Mouse (Mus musculus): ENCODE results near the gene Lrrc15.

Gene Lrrc15

DNA sequence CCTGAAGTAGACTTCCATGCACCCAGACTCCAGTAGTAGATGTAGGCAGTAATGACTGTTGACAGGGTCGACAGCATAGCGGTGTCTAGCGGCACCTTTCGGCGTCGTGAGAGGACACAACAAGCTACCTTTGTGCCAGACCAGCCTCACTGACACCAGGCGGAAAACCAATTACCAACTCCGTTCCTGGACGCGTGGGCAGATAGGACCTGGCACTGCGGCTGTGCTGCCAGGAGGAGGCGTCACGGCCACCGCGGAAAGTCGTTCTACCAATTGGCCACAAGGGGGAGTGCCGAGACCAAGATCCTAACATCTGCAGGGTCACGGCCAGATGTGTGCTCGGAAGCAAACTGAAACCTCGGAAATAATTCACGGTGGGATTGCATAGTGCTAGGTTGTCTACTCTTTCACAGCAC, 31.0 kb downstream of the Lrrc15 start:
- in situ Hi-C loops (cut with MboI; ENCODE audit: low sequenced_read_pairs): loop anchor here (25.0 kb wide), 1 partner anchor 810 kb away; no protein-coding TSS in a partner anchor

DNA sequence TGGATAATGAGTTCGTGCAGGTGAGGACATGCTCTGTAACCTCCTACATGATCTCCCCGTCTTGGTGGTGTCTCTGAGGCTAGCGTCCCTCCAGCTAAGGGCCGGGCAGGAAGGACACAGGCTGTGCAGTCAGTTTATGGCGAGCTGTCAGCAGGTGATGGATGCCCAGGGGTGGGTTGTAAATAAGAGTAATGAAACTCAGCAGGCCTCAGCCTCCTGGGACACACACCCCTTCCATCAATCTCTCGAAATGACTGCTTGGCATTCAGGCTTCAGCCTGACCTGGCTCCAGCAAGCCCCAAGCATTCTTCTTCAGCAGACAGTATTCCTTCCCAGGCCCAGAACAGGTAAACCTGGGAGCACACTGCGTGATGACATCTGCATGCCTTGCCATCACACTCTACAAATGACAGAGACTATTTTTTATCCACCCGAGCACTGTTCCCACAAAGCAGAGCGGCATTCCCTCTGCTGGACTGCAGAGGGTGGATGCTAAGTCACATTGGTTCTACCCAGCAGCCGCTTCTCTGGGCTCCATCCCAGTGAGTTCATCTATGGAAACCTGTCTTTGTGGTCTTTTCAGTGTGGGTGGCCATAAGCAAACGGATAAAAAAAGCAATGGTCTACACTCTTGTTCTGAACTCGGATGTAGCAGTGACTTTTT, 38.9 kb downstream of the Lrrc15 start:
- in situ Hi-C loops (cut with MboI; ENCODE audit: low sequenced_read_pairs): no loop called here

DNA sequence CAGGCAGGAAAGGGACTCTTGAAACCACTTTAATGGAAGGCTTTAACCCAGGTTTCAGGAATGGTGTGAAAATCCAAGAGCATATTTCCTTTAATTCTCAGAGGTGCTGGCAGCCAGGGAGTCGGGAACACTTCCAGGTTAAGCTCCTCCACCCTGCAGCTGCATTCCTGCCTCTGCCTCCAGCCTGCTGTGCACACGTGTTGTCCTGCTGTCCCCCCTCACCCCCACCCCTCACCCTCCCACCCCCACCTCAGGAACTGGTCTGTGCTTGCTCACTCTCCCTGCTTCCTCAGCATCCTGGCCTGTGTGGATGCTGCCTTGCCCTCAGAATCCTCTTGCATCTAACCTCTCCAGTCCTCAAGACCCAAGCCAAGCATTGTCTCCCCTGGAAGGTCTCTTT, 41.4 kb downstream of the Lrrc15 start:
- in situ Hi-C loops (cut with MboI; ENCODE audit: low sequenced_read_pairs): no loop called here

DNA sequence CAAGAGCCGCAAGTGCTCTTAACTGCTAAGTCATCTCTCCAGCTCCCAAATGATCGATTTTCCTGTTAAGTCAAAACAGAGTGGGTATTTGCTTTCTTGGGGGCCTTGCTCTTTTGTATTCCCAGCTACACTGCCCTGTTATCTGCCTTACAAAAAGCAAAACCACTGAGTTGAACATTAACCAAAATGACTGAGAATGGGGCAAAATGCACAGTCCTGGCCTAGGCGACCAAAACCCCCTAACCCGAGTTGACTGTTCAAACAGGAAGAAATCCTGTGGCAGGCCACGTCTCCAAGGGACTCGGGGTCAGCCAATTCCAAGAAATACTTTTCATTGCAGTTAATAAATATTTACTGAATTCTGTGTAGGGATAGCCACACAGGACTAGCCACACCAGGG, 44.3 kb downstream of the Lrrc15 start:
- in situ Hi-C loops (cut with MboI; ENCODE audit: low sequenced_read_pairs): no loop called here

DNA sequence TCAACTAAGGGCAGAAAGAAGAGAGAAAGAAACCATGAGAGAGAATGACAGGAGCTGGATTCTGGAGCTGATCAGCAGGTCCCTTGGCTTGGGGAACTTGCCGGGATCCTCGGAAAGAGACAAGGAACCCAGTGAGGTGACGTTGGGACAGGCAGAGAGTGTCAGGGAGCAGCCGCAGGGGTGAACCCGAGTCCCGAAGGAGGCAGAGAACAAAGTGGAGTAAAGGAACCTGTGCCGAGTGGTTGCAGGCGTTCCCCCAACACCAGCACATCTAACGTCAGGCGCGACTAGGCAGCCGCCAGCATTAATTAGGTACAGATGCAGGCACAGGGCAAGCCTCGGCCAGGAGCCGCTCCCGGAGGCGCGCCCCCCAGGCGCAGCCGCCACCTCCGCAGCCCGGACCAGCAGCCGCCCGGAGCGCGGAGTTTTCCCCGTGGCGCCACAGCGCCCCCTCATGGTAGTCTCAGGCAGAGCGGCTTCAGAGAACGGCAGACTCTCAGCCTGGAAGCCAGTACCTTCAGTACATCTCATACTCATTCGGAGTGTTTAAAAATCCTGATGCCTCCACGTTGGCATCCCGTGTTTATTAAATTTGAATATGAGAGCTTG, 46.9 kb downstream of the Lrrc15 start:
- in situ Hi-C loops (cut with MboI; ENCODE audit: low sequenced_read_pairs): no loop called here

DNA sequence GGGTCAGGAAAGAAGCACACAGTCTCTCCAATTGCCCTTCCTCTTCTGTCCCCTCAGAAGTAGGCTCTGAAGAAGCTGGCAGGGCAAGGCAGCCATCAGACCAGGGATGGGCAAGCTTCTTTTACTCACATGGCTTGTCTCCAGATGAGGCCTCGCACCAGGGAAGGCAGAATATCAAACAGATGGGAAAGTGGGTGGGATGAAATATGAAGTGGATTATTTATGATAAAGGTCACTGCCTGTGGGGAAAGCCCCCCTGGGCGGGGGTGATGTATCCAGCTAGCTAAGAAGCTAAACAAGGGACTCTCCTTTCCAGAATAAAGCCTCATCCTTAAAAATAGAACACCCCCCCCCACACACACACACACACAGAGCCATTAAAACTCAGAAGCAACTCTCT, 47.5 kb downstream of the Lrrc15 start:
- in situ Hi-C loops (cut with MboI; ENCODE audit: low sequenced_read_pairs): no loop called here

DNA sequence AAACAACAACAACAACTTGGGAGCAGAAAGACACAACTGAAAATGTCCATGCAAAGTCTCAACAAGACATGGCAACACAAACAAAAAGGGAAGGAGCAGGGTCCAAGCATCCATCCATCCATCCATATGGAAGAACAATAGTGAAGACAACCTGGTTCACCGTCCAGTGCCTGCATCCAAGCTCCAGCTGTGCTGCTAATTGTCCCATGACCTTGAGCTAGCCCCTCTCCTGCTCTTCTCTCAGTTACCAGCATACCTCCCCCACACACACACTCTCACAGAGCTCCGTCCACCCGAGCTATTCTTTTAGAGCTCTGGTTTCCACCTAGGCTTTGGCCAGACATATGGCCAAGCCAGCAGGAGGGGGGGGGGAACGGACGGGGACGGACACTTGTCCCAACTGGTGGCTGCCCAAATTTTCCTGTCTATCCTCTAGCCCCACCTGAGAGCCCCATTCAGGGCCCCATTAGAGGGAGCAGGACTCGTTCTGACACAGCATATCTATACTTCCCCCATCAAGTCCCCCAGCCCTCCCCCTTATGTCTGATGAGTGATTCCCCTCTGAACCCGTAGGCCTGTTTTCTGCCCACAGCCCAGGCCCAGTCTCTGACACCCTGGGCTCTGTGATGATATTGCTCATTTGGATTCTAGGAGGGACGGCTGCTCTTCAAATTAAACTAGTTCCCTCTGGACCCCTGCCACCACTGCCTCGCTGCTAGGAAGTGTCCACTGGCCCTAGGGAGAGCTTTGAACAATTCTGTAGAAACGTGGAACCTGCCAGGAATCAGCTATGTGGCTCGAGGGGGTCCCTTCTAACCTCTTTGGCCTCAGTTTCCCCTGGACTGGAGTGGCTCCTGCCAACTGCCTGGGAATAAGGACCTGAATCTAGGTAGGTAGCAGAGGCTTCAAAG, 48.2 kb downstream of the Lrrc15 start:
- in situ Hi-C loops (cut with MboI; ENCODE audit: low sequenced_read_pairs): no loop called here

DNA sequence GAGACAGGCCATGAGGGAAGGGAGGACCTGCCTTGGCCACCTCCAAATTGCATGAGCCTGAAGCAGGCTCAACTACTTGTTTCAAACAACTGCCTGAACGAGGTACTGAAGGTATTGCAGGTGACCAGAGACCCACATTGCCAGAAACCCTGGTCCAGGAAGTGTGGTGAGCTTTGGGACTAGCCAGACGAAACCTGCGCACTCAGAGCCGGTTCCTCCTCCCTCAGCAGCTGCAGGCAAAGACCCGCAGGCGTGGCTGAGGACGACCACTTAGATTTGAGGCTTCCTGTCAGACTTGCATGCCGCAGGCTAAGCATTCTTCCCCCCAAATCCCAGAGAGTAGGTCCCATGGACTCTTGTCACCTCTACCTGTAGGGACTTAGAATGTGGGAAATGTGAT, 49.0 kb downstream of the Lrrc15 start:
- in situ Hi-C loops (cut with MboI; ENCODE audit: low sequenced_read_pairs): no loop called here

DNA sequence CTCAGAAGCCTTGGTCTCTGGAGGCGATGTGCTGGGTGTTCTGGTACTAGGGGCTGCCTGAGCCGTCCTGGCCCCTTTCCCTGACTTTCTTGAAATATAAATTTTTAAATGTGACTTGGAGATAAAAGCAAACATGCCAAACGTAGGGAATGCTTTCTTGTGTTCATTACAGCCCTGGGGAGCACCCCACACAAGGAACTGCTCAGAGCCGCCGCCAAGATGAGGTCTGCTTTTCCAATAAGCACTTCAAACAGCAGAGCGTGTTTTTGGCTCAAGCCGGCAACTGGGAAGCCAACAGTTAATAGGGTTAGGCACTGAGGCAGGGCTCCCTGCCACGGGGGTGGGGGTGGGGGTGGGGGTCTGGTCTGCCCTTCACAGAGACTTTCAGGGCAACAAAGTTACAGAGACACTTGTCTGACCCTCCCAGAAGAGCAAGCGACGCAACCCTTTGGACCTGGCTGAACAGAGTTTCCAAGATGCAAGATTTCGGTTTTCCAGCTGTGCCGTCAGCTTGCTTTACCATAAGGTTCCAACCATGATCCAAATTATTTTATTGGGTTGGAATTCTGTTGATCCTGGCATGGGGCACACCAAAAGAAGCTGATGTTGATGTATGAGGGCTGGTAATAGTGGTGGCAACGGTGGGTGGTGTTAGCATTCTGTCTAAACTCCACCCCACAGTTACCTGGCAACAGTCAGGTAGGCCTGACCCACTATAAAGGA, 51.0 kb downstream of the Lrrc15 start:
- in situ Hi-C loops (cut with MboI; ENCODE audit: low sequenced_read_pairs): no loop called here

DNA sequence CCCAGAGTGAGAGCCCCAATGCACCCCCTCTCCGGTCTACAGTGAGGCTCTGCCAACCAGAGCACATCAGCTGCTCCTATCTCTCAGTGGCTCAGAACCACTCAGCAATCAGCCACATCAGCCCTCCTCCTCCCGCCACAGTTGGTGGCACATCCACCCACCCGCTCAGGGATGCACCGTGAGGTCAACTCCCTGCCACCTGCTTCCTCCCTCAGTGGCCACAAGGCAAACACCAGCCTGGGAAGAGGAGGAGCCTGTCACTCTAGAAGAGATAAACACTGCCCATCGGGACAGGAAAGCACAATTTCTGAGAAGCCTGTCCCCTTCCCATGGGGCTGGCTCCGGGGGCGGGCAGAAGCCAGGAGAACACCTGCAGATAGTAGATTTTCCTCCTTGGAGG, 55.7 kb downstream of the Lrrc15 start:
- in situ Hi-C loops (cut with MboI; ENCODE audit: low sequenced_read_pairs): no loop called here

DNA sequence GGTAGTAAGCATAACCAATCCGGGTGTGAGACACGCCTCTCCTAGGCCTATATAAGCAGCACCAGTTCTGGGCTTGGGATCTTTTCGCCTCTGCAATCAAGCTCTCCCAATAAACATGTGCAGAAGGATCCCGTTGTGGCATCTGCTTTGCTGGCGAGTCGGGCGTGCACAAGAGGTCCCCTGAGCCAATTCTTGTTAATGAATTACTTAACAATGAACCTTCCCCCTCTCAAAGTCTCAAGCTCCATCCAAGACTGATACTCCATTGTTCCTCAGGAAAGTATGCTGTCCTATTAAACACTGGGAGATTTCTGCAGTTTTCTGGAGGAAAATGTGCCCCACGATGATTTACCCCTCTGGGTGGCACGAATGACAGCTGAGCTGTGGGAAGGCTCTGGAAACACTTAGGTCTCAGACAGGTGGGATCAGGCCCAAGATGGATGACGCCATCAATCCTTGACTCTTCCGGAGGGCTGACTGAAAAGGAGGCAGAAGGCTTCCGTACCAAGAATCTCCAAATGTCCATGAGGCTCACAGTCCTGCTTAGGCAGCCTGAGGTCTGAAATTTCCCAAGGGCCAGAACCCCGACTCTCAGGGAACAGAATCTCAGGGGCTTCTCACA, 61.8 kb downstream of the Lrrc15 start:
- in situ Hi-C loops (cut with MboI; ENCODE audit: low sequenced_read_pairs): no loop called here

All from CH12F3 (cell line).